Mouse (Mus musculus) heart, embryonic 15.5 days (tissue): ENCODE measurements at regions not wholly inside any gene's neighbourhood (a gene's known extent, or its start where the extent isn't known, plus 50 kb on each side); places are given as distances from the start of the nearest gene placed in this dataset.
A peak's percentile ranks its signal among the peaks of the same experiment; 100 is the strongest.

Experiments
- ATAC-seq: fragments of 200-750 bp; cut with Nextera tagmentation; replicated peaks from 2 replicates; pipeline ENCODE4 v1.8.0; 2017; ENCODE audit warnings: low read depth, moderate TSS enrichment; ENCODE audit not compliant: insufficient number of reproducible peaks, insufficient read depth, low FRiP score
- H3K27ac ChIP-seq: fragments of 300-500 bp; sonication (generic); 2 replicates; pipeline ENCODE4 v1.5.1; 2015; ENCODE audit warnings: mild to moderate bottlenecking, inconsistent platforms
- H3K27me3 ChIP-seq: fragments of 300-500 bp; sonication (generic); 2 replicates; pipeline ENCODE4 v1.6.1; 2015; ENCODE audit warnings: inconsistent platforms
- H3K36me3 ChIP-seq: fragments of 300-500 bp; sonication (generic); 2 replicates; pipeline ENCODE4 v1.6.1; 2015; ENCODE audit warnings: mild to moderate bottlenecking, inconsistent platforms
- H3K4me1 ChIP-seq: fragments of 300-500 bp; sonication (generic); replicated peaks from 2 replicates; pipeline ENCODE4 v1.6.1; 2015; ENCODE audit warnings: inconsistent platforms
- H3K4me2 ChIP-seq: fragments of 300-500 bp; sonication (generic); 2 replicates; pipeline ENCODE4 v1.6.1; 2015; ENCODE audit warnings: inconsistent platforms, mild to moderate bottlenecking, moderate library complexity
- H3K4me3 ChIP-seq: fragments of 300-500 bp; sonication (generic); 2 replicates; pipeline ENCODE4 v1.5.1; 2015; ENCODE audit warnings: mild to moderate bottlenecking, inconsistent platforms
- H3K9ac ChIP-seq: fragments of 300-500 bp; sonication (generic); 2 replicates; pipeline ENCODE4 v1.6.1; 2015; ENCODE audit warnings: mild to moderate bottlenecking, inconsistent platforms
- H3K9me3 ChIP-seq: fragments of 300-500 bp; sonication (generic); replicated peaks from 2 replicates; pipeline ENCODE4 v1.6.1; 2016; ENCODE audit warnings: inconsistent platforms
- WGBS: fragments of 180-500 bp; shearing (Covaris S2); methylation state at CpG from one replicate; pipeline ENCODE4 v1.1.7; 2015; ENCODE audit warnings: mixed read lengths; 5-methylcytosine and 5-hydroxymethylcytosine counted together

DNA sequence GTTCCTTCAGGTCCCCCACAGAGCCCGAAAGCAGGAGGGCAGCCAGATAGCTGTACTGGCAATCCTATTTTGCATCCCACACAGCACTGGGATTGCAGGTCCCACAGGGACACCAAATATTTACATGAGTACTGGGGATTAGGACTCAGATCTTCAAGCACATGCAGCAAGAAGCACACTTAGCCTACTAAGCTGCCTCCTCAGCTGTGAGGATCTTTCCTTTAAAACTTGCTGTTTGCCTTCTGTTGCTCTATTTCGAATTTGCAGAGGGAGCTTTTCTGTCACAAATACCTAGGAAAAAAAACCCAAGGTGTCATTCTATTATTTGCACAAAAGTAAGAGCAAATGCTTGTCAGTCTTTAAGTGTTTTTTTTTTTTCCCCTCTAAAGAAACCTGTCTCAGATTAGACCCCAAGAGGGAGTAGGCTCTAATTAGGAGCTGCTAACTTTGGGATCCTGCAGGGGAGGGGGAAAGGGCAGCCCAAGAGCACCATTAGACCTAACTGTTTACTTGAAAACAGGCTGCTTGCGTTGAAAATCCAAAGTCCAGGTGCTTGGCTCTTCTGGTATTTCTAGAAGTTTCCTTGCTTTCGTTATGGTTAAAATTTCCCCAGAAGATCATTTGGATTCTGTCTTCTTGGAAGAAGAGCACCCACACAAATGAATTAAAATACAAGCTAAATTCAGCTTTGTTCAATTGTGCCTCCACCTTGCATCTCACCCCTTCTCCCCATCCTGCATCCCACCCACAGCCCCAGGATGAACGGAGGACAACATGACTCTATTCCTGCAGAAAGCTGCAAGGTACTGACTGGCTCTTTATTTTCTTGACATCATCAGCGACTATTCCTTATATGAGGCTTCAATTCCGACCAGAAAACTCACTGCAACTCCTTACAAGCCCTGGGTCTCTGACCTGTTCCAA is 215.5 kb downstream of the Kcnj2 start:
- no peak for ATAC-seq
- H3K27ac ChIP-seq = no peak overlapping the region
- 57% methylated on average over 7 of the region's 7 CpGs for WGBS
- H3K4me3 ChIP-seq = no peak overlapping the region
- H3K27me3 ChIP-seq = no peaks in the 10 kb centered on the region
- H3K4me1 ChIP-seq = no peaks in the 10 kb centered on the region
- H3K9ac ChIP-seq = no peak overlapping the region
- no peaks in the 10 kb centered on the region for H3K36me3 ChIP-seq
- no peaks in the 10 kb centered on the region for H3K9me3 ChIP-seq
- H3K4me2 ChIP-seq = no peak overlapping the region

DNA sequence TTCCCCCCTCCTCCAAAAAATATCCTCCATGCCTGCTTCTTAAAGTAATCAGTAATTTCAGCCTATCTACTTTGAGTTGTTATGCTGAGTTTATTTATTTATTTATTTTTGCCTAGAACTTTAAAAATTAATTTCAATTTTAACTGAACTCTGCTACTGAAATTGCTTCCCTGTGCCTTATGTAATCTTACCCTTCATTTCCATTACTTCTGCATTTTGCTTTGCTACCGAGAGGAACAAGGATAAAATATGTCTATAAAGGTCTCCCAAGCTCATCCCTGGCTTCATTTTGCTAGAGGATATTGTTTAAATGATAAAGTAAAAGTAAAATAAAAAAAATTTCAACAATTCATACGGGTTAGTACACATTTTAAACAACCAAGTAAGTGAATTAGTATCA is 216.3 kb downstream of the Kcnj2 start:
- Histone ChIP-seq H3K36me3 (no peaks in the 10 kb centered on the region), H3K4me1 (no peaks in the 10 kb centered on the region), H3K9me3 (no peaks in the 10 kb centered on the region), H3K27ac (no peak overlapping the region), H3K4me2 (no peak overlapping the region), H3K4me3 (no peak overlapping the region), H3K27me3 (no peaks in the 10 kb centered on the region), H3K9ac (no peak overlapping the region)
- no peak for ATAC-seq
- 59% methylated on average over 2 of the region's 2 CpGs for WGBS

GRCm38 (mm10) chr11:111290537-111290936 is 224.6 kb downstream of the Kcnj2 start:
- Histone ChIP-seq H3K27ac (no peak overlapping the region), H3K9ac (no peak overlapping the region), H3K9me3 (no peaks in the 10 kb centered on the region), H3K4me1 (no peaks in the 10 kb centered on the region), H3K27me3 (no peaks in the 10 kb centered on the region), H3K36me3 (no peaks in the 10 kb centered on the region), H3K4me3 (no peak overlapping the region), H3K4me2 (no peak overlapping the region)
- ATAC-seq = no peak

GRCm38 (mm10) chr11:111296309-111296721 is 230.4 kb downstream of the Kcnj2 start:
- Histone ChIP-seq H3K9ac (no peak overlapping the region), H3K9me3 (no peaks in the 10 kb centered on the region), H3K27me3 (no peaks in the 10 kb centered on the region), H3K4me2 (peak overlapping the region; percentile 41), H3K36me3 (no peaks in the 10 kb centered on the region), H3K4me1 (no peaks in the 10 kb centered on the region), H3K27ac (no peak overlapping the region), H3K4me3 (0 out of 2 replicates have a peak overlapping the region, but pooled peaks have one; percentile 6)
- WGBS = 21% methylated on average over 9 of the region's 9 CpGs
- no peak for ATAC-seq

GRCm38 (mm10) chr11:111312802-111313201 is 246.8 kb downstream of the Kcnj2 start:
- H3K9ac ChIP-seq = no peak overlapping the region
- 40% methylated on average over 3 of the region's 3 CpGs for WGBS
- no peak for ATAC-seq
- no peaks in the 10 kb centered on the region for H3K4me1 ChIP-seq
- H3K4me2 ChIP-seq = no peak overlapping the region
- H3K27me3 ChIP-seq = no peaks in the 10 kb centered on the region
- no peaks in the 10 kb centered on the region for H3K36me3 ChIP-seq
- no peak overlapping the region for H3K27ac ChIP-seq
- H3K9me3 ChIP-seq = no peaks in the 10 kb centered on the region
- no peak overlapping the region for H3K4me3 ChIP-seq

- H3K27me3 ChIP-seq = no peaks in the 10 kb centered on the region
- H3K4me2 ChIP-seq = no peak overlapping the region
- no peak overlapping the region for H3K9ac ChIP-seq
- no peaks in the 10 kb centered on the region for H3K4me1 ChIP-seq
- no peaks in the 10 kb centered on the region for H3K9me3 ChIP-seq
- no peak for ATAC-seq
- H3K27ac ChIP-seq = no peak overlapping the region
- no peak overlapping the region for H3K4me3 ChIP-seq
- WGBS = 69% methylated on average over 3 of the region's 3 CpGs
- no peaks in the 10 kb centered on the region for H3K36me3 ChIP-seq
Measured at GRCm38 (mm10) chr11:111313566-111313965, 247.6 kb downstream of the Kcnj2 start.

DNA sequence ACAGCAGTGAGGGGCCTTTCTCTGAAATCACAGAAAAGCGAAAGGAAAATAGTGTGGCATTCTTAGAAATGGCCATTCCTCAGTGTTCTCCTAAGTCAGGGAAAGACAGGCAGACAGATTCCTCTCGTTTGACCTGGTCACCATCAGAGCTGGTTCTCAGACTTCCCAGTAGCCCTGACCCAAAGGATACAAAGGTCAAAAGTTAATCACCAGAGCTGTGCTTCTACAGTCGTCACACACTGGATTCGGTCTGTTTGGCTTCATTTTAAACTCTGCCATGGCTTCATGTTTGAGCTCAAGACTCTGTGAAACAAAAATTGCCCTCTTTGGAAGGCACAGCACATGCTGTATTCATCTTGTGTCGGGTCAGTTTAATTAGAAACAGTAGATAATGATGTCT is 255.6 kb downstream of the Kcnj2 start:
- no peak overlapping the region for H3K4me2 ChIP-seq
- no peaks in the 10 kb centered on the region for H3K27me3 ChIP-seq
- H3K4me1 ChIP-seq = no peaks in the 10 kb centered on the region; the same call in 1 of the 2 replicates
- no peaks in the 10 kb centered on the region for H3K36me3 ChIP-seq
- ATAC-seq = no peak
- WGBS = 62% methylated on average over 5 of the region's 5 CpGs
- no peak overlapping the region for H3K27ac ChIP-seq
- H3K4me3 ChIP-seq = no peak overlapping the region
- H3K9me3 ChIP-seq = no peaks in the 10 kb centered on the region
- H3K9ac ChIP-seq = no peak overlapping the region

GRCm38 (mm10) chr11:111324453-111325010 is 258.6 kb downstream of the Kcnj2 start:
- Histone ChIP-seq H3K9me3 (no peaks in the 10 kb centered on the region), H3K4me3 (no peak overlapping the region), H3K4me2 (no peak overlapping the region), H3K36me3 (no peaks in the 10 kb centered on the region), H3K4me1 (no peaks in the 10 kb centered on the region; the same call in 1 of the 2 replicates), H3K27me3 (no peaks in the 10 kb centered on the region), H3K27ac (no peak overlapping the region), H3K9ac (no peak overlapping the region)
- ATAC-seq = no peak
- 76% methylated on average over 5 of the region's 5 CpGs for WGBS

DNA sequence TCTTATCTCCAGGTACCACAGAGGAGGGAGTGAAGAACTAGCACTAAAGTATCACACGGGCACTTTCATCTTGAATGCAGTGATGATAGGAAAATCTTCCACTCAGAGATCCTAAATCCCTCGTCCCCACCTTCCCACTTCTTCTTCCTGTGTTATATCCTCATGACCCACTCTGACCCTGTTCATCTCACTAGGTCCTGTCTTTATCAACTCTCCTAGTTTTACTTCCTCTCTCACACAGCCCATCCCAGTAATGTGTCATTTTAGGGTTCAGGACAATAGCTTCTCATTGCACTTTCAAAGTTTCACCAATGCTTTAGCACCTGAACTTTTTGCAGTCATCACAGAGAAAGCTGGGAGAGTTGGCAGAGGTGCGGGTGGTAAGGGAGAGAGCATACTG is 261.0 kb downstream of the Kcnj2 start:
- Histone ChIP-seq H3K4me3 (no peak overlapping the region), H3K4me2 (no peak overlapping the region), H3K9me3 (no peaks in the 10 kb centered on the region), H3K9ac (no peak overlapping the region), H3K27me3 (no peaks in the 10 kb centered on the region), H3K36me3 (no peaks in the 10 kb centered on the region), H3K27ac (no peak overlapping the region), H3K4me1 (no peaks in the 10 kb centered on the region; the same call in 1 of the 2 replicates)
- WGBS = 40% methylated on average over 3 of the region's 3 CpGs
- ATAC-seq = no peak

GRCm38 (mm10) chr11:111328258-111328657 is 262.3 kb downstream of the Kcnj2 start:
- 71% methylated on average over 1 of the region's 1 CpGs for WGBS
- no peaks in the 10 kb centered on the region for H3K36me3 ChIP-seq
- H3K4me3 ChIP-seq = no peak overlapping the region
- no peaks in the 10 kb centered on the region; the same call in 1 of the 2 replicates for H3K4me1 ChIP-seq
- H3K27me3 ChIP-seq = no peaks in the 10 kb centered on the region
- H3K9me3 ChIP-seq = no peaks in the 10 kb centered on the region
- no peak overlapping the region for H3K9ac ChIP-seq
- no peak for ATAC-seq
- no peak overlapping the region for H3K4me2 ChIP-seq
- H3K27ac ChIP-seq = no peak overlapping the region

- Histone ChIP-seq H3K9me3 (no peaks in the 10 kb centered on the region), H3K4me2 (no peak overlapping the region), H3K27me3 (no peaks in the 10 kb centered on the region), H3K36me3 (no peaks in the 10 kb centered on the region), H3K4me3 (no peak overlapping the region), H3K27ac (no peak overlapping the region), H3K9ac (no peak overlapping the region), H3K4me1 (no peaks in the 10 kb centered on the region; the same call in 1 of the 2 replicates)
- ATAC-seq = no peak
Measured at GRCm38 (mm10) chr11:111331592-111331991, 265.6 kb downstream of the Kcnj2 start.

- ATAC-seq = no peak
- Histone ChIP-seq H3K4me2 (no peak overlapping the region), H3K9me3 (no peaks in the 10 kb centered on the region), H3K9ac (no peak overlapping the region), H3K4me3 (no peak overlapping the region), H3K27me3 (no peaks in the 10 kb centered on the region), H3K4me1 (no peaks in the 10 kb centered on the region), H3K27ac (no peak overlapping the region), H3K36me3 (no peaks in the 10 kb centered on the region)
- 69% methylated on average over 3 of the region's 3 CpGs for WGBS
Measured at GRCm38 (mm10) chr11:111333021-111333420, 267.1 kb downstream of the Kcnj2 start.
